Mouse (Mus musculus) layer of hippocampus, postnatal 10 days (tissue): ENCODE data around the gene Ctnnal1. TPM values are rescaled to one million over a fixed set of nuclear protein-coding genes. Genes with fewer than 3 reads are reported as not detected.
"Not testable (repeated sequence)": the region's sequence is repeated elsewhere in the genome, so short reads cannot be mapped to it uniquely, and the experiment has no call there.

Experiments
- DNase-seq, 2 experiments: peaks; one replicate each; pipeline ENCODE4 v3.0.0; 2021; ENCODE audit warnings: low spot score in 2 of 2
- long read RNA-seq: library from polyadenylated mRNA; stranded (forward); transcript quantifications from one replicate; pipeline ENCODE4 v2.0.0, GENCODE M21; 2023
- total RNA-seq, 2 experiments: library from RNA; stranded (reverse); gene quantifications; 2 replicates each; pipeline ENCODE4 v1.2.3; 2021

Ctnnal1 gene
- total RNA-seq, result 10 to 100 TPM; 13.1 to 17.6 TPM
- long read RNA-seq, partial matches to known transcripts, result 1 of 7 reads
- long read RNA-seq, other reads (novel, unspliced or antisense), result 3 of 7 reads

DNA sequence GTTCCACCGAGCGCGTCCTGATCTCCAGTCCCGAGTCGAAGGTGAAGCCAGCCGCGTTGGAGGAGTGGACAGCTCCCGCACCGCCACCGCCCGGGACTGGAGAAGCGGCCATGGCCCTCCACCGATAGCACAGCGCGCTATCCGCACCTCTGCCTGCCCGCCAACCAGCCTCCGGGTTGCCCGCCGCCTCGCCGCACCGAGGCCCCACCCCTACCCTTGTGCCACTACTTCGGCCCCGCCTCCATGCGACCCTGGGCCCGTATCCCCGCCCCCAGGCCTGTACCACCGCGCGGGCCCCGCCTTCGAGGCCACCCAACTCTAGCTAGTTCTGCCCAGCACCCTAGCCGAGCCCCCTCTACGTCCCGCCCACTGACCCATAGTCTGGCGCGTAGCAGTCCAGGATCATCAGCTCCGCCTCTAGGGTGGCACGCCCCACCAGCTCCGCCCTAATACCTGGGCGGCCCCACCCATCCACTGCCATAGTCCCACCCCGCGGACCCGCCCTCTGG is at the start of gene Ctnnal1:
Gene Ctnnal1, minus strand, starts transcription at position 186 of the 509 bp plus-strand sequence.
- DNase-seq, result peak; percentile 79 to 85

DNA sequence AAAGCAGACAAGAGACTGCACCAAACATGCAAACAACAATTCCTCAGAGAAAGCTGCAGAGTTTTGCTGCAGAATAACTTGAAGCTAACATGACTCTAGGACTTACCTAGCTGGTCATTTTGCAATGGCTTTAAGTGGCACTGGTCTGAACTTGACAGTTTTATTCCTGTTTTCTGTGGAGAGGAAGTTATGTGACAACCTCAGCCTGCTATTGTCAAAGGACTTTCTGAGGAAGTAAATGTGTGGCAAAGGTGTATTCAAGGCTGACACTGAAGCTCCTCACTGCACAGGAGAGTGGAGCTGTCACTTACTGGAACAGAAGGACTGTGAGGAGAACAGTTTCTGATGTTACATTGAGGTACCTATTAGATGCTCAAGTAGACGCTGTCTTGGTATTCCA is 49.8 kb upstream of the Ctnnal1 start:
- no peak for DNase-seq

DNA sequence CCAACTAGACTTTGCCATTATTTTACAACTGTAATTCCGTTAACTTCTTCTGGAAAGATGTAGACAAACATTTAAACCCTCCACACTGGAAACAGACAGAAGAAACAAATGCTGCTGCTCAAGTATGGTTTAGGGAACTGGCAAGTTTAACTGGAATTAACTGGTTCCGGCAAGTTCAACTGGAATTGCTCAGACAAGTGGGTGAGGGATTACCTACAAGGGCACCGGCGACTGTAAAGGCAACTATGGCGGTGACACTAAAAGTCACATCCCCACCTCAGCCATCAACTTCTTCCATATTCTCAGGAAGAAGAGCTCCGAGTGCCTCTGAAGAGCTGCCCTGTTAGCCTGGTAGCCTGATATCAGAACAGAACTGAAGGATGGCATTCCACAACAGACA is 49.4 kb upstream of the Ctnnal1 start:
- no peak for DNase-seq

DNA sequence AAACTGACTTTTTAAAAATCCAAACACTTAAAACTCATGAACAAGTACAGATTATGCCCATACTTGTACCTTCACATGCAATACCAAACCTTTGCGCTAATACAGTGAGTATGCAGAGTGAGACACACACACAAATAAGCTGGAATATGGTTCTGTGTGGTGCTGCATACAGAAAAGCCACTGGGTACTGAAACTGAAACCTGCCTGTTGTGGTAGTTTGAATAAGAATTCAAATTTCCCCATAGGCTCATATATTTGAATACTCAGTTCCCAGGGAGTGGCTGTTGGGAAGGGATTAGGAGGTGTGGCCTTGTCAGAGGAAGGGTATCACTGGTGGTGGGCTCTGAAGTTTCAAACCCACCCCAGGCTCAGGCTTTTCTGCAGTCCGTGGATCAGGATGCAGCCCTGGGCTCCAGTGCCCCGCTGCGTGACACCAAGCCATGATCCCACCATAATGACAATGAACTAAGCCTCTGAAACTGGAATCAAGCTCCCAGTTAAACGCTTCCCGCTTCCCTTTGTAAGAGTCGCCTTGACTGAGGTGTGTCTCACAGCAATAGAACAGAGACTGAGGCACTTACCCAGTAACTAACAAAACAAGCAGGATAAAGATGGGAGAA is 47.5 kb upstream of the Ctnnal1 start:
- no peak for DNase-seq

DNA sequence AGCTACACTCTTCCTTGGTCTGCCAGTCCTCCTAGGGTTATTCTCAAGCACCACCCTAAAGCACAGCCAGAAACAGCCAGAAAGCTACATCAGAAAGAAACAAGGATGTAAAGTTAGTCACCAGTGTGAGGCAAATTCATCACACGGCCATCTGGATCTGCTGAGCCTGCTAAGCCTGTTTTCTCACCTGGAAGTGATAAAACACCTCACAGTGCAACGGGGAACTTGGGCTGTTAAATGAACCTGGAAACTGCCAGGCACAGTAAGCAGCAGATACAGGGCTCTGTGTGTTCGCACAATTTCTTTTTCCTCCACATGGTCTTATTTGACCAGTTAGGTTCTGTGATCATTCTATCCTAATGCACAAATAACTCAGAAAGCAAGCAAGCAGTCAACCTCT is 44.6 kb upstream of the Ctnnal1 start:
- DNase-seq, result no peak

DNA sequence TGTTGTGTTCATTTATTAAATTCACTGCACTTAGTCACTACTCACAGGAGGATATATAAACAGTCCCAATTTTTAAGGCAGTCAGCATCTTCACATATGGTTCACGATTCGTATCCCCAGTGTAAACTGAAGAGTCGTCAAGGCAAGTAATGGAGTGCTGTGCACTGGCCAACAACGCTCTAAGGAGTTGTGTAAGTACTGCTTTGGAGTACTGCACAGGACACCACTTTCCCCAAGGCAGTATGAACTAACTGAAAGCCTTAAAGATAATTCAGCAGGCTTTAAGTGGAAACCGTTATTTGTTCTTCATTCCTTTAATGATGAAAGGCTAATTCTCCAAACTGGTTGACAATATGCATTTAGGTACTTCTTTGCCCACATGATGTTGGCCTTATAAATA is 42.7 kb upstream of the Ctnnal1 start:
- no peak for DNase-seq

DNA sequence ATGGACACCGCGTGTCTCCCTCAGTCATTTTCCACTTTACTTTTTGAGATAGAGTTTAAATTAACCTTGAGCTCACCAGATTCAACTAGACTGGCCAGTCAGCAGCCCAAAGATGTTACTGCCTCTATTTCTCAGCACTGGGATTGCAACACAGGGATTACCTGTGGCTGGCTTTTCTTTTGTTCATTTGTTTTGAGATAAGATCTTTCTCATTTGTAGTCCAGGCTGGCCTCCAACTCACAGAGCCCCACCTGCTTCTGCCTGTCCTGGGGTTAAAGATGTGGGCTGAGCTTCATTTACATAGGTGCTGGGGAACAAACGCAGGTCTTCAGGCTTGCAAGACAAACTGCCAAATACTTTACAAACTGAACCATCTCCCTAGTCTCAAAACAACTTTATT is 41.9 kb upstream of the Ctnnal1 start:
- no peak for DNase-seq

DNA sequence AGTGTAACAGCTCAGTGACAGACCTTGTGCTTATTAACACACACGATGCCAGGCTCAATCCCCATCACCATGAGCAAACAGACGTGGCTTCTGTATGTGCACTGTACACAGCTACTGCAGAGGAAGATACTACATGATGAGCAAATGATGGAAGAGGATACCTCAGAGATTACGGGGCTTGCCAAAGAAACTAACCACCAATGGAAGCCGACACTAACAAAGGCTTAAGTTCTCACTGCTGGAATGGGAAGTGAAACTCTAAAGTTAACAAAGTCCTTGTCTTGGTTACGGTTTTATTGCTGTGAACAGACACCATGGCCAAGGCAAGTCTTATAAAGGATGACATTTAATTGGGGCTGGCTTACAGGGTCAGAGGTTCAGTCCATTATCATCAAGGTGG is 40.5 kb upstream of the Ctnnal1 start:
- no peak for DNase-seq

DNA sequence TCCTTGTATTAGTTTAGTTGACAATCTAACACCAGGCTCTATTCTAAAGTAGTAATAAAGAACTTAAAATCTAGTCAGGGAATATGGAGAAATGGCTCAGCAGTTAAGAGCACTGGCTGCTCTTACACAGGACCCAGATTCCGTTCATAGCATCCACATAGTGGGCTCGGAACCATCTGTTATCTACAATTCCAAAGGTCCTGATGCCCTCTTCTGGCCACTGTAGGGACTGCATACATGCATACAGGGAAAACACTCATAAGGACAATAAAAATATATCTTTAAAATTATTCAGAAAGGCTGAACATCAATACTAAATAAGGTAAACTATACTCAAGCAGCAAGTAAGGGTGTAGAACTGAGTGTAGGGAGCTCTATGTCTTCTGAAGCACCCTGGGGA is 36.7 kb upstream of the Ctnnal1 start:
- DNase-seq, result no peak

DNA sequence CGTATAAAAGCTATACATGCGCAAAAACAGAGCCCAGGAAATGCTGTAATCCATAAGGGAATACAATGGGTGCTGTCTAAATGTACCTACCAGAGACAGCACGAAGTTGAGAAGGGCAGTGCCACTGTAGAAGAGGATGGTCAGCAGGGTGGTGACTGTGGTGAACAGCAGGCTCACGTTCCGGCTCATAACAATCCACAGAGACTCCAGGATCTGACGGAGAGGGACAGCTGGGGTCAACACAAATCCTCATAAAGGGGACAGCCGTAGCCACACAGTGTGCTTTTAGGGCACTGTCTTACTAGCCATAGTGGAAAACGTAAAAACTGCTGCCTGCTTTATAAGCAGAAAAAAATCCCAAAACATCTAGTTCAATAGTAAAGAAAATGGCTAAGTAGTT is 34.2 kb upstream of the Ctnnal1 start:
- DNase-seq, result no peak

DNA sequence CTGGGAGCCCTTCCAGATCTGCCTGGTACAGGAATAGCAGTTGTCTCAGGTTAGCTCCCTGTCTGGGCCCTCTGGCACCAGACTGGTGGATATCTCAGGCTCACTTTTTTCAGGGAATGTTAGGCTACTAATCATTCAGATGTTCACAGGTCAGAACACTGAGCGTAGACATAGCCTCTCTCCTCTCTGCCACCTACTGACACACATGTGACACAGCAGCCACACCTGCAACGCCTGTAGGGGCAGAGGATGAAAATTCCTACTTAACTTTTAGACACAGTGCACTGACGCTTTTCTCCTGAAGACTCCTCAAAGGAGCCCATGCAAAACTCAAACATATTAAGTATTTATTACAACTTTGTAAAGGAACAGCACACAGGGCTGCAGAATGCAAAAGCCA is 32.5 kb upstream of the Ctnnal1 start:
- DNase-seq, result no peak

DNA sequence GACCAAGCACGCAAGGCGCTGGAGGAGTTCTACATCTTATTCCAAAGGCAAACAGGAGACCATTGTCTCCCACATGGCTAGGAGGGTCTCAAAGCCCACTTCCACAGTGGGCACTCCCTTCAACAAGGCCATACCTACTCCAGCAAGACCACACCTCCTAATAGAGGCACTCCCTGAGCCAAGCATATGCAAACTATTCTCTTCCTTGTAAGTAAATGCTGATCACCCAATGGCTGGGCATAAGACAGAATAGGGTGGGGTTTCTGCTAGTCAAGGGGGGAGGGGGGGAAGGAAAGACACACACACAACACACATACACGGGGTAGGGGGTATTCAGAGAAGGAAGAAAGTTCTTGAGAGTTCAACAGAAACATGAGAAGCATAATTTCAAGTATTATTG is 29.2 kb upstream of the Ctnnal1 start:
- no peak for DNase-seq

DNA sequence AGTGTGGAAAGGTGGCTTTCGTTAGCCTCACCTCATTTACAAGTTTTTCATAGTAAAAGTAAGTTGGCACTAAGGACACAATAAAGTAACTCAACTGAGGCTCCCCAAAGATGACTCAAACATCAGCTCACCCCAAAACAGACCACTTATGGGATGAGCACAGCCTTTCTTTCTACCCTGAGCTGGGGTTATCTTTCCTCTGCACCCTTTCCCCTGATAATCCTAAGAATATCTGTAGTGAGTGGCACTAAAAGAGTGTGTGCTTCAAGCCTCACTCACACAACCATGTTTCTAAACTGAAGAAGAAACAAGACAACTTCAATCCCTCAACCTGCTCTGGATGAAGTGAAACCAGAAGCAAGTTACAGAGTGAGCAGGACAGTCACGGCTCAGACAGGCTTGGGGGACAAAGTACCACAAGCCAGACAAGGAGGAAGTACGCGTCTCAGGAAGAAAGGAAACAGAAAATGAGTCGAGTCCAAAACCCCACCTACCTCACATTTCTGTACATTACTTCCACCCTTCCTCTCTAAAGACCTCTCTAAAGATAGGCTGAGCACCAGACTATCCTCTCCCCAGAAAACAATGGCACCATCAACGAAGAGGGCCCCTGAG is 27.6 kb upstream of the Ctnnal1 start:
- no peak for DNase-seq

DNA sequence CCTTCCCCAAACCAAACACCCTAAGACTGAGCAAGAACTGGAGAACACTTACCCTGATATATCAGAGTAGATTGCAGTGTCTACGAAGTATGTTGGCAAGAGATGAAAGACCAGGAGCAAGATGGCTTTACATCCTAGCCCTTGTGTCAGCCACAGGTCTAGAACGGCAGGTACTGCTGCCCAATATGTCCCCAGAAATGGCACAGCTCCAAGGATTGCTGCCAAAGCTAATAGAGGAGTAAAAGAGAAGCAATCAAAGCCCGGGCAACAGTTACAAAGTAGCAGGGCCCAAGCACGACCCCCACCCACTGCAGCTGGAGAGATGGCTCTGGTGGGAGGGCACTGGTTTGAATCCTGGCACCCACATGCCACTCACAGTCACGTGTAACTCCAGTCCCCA is 23.5 kb upstream of the Ctnnal1 start:
- no peak for DNase-seq

DNA sequence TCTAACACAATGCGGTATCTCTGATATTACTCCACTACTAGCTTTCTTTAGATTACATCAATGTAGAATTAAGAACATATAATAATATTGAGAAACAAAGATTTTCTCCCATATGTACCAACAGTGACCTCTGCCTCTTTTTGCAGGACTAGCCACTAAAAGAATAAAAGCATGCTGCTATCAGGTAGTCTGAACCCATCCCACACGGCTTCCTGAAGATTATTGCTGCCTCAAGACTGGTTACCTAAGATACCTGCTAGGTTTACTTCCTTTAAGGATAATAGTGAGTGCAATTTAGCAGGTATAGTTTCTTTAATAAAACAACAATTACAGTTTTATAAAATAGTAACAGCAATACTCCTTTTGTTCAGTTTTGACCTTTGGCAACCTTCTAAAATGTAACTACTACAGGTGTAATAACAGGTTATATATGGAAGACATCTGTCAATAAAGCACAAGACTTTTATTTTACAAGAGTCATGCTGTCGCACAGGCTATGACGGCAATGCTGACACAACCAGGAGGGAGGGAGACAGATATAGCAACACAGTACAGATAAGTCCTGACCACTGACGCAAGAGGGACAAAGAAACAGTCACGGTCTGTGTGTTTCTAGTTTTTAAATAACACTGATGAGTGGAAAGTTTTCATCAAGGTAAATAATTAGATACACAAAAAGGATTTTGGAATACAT is 21.4 kb upstream of the Ctnnal1 start:
- DNase-seq, result no peak

DNA sequence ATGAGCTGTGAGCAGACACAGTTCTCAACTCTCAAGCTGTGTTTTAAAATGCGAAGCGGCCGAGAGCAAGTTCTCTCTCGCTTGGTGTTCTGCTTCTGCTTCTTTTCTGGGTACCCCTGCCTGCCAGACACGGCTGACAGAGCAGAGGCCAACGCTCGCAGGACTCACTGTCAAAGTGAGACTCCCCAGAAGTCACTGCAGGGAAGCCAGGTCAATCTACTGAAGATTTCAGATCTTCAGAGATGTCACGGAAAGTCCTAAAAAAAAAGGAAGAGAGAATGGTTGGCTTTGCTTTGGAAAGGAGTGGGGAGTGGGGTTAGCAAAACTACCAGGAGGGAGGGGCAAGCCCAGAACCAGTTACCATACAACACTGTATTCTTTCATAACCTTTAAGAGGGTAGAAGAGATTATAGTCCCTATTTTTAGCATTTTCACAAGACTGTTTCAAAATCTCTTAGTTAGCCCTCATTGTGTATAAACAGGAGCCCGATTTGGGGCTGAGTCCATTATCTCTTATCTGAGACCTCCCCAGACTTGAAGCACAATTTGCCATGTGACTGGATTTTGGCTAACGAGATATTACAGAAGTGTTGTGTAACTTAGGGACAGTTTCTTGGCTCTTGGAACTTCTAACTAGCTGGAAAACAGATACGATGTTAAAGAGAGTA is 15.2 kb upstream of the Ctnnal1 start:
- DNase-seq, result no peak

DNA sequence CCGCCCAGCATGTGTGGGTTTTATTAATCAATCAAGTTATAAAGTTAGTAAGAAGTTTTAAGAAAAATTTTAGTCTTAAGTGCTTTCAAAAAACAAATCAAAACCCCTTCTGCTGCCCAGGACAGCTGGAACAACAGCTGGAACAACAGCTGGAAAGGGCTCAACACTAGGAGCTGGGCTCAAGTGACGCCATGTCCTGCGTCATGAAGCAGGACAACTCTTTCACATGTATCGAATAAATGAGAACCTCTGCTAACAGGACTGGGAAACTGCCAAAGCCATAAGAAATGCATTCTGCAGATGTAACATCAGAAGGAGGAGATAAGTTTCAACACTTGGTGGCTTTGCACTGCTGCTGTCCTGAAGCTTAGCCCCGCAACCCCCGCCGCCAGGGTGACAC is 14.0 kb upstream of the Ctnnal1 start:
- DNase-seq, result no peak

DNA sequence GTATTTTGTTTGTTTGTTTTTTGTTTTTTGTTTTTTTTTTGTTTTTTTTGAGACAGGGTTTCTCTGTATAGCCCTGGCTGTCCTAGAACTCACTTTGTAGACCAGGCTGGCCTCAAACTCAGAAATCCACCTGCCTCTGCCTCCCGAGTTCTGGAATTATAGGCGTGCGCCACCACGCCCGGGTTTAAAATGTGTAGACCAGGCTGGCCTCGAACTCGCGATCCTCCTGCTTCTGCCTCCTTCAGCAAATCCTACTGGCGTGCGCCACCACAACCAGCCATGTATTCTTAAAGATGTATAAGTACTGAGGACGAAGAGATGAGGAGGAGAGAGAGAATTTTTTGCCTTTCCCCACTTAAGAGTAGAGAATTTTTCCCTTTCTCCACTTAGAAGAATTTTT is 5.6 kb upstream of the Ctnnal1 start:
- DNase-seq, result not testable (repeated sequence)

DNA sequence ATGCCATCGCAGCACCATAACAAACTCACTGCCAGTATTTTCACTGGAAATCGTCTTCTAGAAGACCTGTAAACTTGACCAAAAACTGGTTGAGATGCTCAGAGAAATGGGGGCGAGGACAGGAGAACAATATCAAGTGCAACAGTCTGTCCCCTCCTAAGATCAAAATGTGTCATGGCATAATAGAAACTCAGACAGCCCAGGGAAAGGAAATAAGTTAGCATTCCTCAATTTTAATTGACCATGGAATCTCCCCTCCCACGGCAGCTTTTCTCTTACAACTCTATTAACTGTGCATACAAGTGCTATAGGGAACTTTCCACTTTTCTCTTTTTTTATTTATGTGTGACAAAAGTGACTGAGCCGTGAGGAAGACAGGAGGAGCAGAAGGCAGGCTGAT is 2.8 kb upstream of the Ctnnal1 start:
- no peak for DNase-seq

DNA sequence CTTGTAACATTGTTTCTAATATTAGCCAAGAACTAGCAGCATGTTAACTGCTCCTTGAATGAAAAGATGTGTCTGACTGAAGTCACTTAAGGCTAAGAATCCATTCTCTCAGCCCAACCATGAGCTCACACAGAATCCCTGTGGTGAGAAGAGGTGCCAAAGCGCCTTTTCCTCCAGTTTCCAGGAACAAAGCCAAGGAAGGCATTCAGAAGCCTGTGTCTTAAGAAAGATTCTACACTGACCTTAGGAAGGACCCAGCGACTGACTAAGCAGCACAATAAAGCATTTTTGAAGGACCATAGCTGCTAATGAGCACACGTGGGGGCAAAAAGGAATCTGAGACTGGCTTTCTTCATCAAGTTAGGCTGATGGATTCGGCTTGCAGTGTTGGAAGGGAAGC is 983 bp upstream of the Ctnnal1 start:
- DNase-seq, result no peak

DNA sequence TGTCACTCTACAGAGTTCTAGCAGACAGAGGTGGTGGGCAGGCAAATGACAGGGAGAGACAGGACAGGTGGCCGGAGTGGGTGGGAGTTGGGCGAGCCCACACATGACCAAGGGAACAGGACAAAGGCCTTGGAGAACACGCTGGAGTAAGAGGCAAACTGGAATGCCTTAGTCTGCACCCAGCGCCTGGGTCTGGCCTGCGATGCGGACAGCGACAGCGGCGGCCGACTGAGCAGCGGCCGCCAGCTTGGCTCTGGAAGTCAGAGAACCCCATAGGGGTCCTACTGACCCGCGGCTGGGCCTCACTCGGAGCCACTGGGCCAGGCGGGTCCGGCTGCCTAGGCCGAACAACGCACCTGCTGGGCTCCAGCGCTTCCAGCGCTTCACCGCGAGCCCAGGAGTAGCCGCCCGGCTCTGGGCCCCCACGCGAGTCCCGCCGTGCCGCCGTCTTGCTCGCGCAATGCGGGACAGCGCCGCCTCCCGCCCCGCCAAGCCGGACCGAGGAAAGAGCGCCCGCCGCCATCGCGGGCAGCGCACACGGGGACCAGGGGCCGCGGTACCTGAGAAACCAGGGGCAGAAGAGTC is 479 bp downstream of the Ctnnal1 start:
- DNase-seq, result no peak

DNA sequence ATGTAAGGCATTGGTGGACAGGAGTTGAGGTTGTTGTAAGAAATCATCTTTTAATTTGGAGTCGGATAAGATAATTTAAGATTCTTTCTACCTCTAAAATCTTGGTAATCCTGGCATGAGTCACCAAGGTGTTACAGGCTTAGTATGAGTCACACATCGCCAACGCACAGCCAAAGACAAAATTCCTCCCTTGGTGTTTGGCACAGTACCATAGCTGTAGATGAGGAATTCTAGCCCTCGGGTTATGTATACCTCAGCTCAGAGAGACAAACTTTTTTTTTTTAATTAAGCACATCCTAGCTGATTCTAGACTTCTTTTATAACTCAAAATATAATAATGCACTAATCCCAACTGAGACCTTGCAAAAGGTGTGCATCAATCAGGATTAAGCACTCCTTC is 972 bp downstream of the Ctnnal1 start:
- DNase-seq, result no peak
